Mouse (Mus musculus): Measurements from ENCODE around the gene Cntrob.
A peak's percentile ranks its signal among the peaks of the same experiment; 100 is the strongest.
"Not testable (repeated sequence)": the region's sequence is repeated elsewhere in the genome, so short reads cannot be mapped to it uniquely, and the experiment has no call there.

Gene Cntrob

GRCm38 (mm10) chr11:69340161-69341131 is 16.9 kb upstream of the Cntrob start, which contains the start of gene Rnf227:
Gene Rnf227 (plus strand): TSS chr11:69340461.
- peak; percentile 51 to 68 for DNase-seq (ENCODE audit: low spot score in 2 of 2)

- DNase-seq (ENCODE audit: low spot score in 2 of 2): no peak
Observed at GRCm38 (mm10) chr11:69334796-69335195, 11.2 kb upstream of the Cntrob start.

GRCm38 (mm10) chr11:69333922-69334321 is 10.3 kb upstream of the Cntrob start:
- no peak for DNase-seq (ENCODE audit: low spot score in 2 of 2)

- DNase-seq (ENCODE audit: low spot score in 2 of 2): no peak
Observed at GRCm38 (mm10) chr11:69332713-69333253, 9.2 kb upstream of the Cntrob start.

GRCm38 (mm10) chr11:69331929-69332405 is 8.4 kb upstream of the Cntrob start:
- peak; percentile 66 to 76 for DNase-seq (ENCODE audit: low spot score in 2 of 2)

- no peak for DNase-seq (ENCODE audit: low spot score in 2 of 2)
Observed at GRCm38 (mm10) chr11:69331152-69331551, 7.6 kb upstream of the Cntrob start.

GRCm38 (mm10) chr11:69328517-69328916 is 4.9 kb upstream of the Cntrob start:
- DNase-seq (ENCODE audit: low spot score in 2 of 2): no peak

- no peak for DNase-seq (ENCODE audit: low spot score in 2 of 2)
Observed at GRCm38 (mm10) chr11:69327648-69328047, 4.1 kb upstream of the Cntrob start.

- DNase-seq (ENCODE audit: low spot score in 2 of 2): no peak
Observed at GRCm38 (mm10) chr11:69327157-69327442, 3.5 kb upstream of the Cntrob start.

- peak; percentile 33 to 47 for DNase-seq (ENCODE audit: low spot score in 2 of 2)
Observed at GRCm38 (mm10) chr11:69326408-69327156, 3.0 kb upstream of the Cntrob start.

GRCm38 (mm10) chr11:69325628-69326407 is 2.2 kb upstream of the Cntrob start, which contains the start of gene Kcnab3:
Gene Kcnab3 (plus strand): TSS chr11:69326258.
- DNase-seq (ENCODE audit: low spot score in 2 of 2): peak; percentile 83

GRCm38 (mm10) chr11:69324749-69325148 is 1.2 kb upstream of the Cntrob start:
- no peak for DNase-seq (ENCODE audit: low spot score in 2 of 2)

GRCm38 (mm10) chr11:69322693-69323471 is 693 bp downstream of the Cntrob start:
- DNase-seq (ENCODE audit: low spot score in 2 of 2): peak in 1 of 2 experiments; percentile 22

- DNase-seq (ENCODE audit: low spot score in 2 of 2): no peak
Observed at GRCm38 (mm10) chr11:69322010-69322409, 1.6 kb downstream of the Cntrob start.

- DNase-seq (ENCODE audit: low spot score in 2 of 2): no peak
Observed at GRCm38 (mm10) chr11:69321580-69321979, 2.0 kb downstream of the Cntrob start.

GRCm38 (mm10) chr11:69318000-69318399 is 5.6 kb downstream of the Cntrob start:
- DNase-seq (ENCODE audit: low spot score in 2 of 2): not testable (repeated sequence)

GRCm38 (mm10) chr11:69316361-69316760 is 7.2 kb downstream of the Cntrob start:
- no peak for DNase-seq (ENCODE audit: low spot score in 2 of 2)

GRCm38 (mm10) chr11:69311266-69311665 is 12.3 kb downstream of the Cntrob start:
- DNase-seq (ENCODE audit: low spot score in 2 of 2): no peak

- DNase-seq (ENCODE audit: low spot score in 2 of 2): no peak
Observed at GRCm38 (mm10) chr11:69306039-69306438, 17.5 kb downstream of the Cntrob start.

- DNase-seq (ENCODE audit: low spot score in 2 of 2): no peak
Observed at GRCm38 (mm10) chr11:69305291-69305690, 18.3 kb downstream of the Cntrob start.

- no peak for DNase-seq (ENCODE audit: low spot score in 2 of 2)
Observed at GRCm38 (mm10) chr11:69302817-69303216, 20.8 kb downstream of the Cntrob start.

All from thymus, postnatal 10 days (tissue).